Mouse (Mus musculus): Measurements from ENCODE around the gene Clic4. TPM values are rescaled to one million over a fixed set of nuclear protein-coding genes. Genes with fewer than 3 reads are reported as not detected.

The Clic4 gene
- polyA plus RNA-seq, 1 experiment from 2014 or later: 141 TPM

DNA sequence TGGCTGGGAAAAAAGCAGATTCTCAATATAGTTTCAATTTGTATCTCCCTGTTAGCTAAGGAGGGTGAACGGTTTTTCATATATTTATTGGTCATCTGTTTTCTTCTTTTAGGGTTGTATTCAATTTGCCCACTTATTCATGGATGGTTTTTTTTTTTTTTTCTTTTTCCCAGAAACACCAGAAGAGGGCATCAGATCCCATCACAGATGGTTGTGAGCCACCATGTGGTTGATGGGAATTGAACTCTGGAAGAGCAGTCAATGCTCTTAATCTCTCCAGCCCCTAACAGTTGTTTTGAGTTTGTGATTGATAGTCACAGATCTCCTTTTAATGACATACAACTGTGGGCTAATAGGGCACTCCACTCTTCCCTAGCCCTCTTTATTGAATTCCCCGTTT, 62.8 kb downstream of the Clic4 start:
- Histone ChIP-seq H3K9me3 (ENCODE audit: control insufficient read depth, low read length) (no peaks in the 10 kb centered on the region; the same call in 1 of the 2 replicates), H3K4me1 (ENCODE audit: control insufficient read depth, insufficient read depth, low read length) (peaks cover 3% of the 10 kb centered on the region; the same call in 1 of the 2 replicates), H3K36me3 (ENCODE audit: control insufficient read depth, insufficient read depth, low read length) (no peaks in the 10 kb centered on the region), H3K9ac (ENCODE audit: low read length) (no peak overlapping the region), H3K27me3 (ENCODE audit: control insufficient read depth, insufficient read depth, low read length) (peaks cover 12% of the 10 kb centered on the region), H3K27ac (replicated peaks; ENCODE audit: low read depth, low read length) (no peak overlapping the region), H3K4me3 (ENCODE audit: low read depth, low read length) (no peak overlapping the region), H3K4me2 (ENCODE audit: low read depth, severe bottlenecking) (no peak overlapping the region)
- 71% methylated on average over 2 of the region's 2 CpGs for whole genome bisulfite sequencing
- DNase-seq (ENCODE audit: low spot score) (no peak), ATAC-seq (ENCODE audit: insufficient number of reproducible peaks, low FRiP score, low TSS enrichment, low read depth) (no peak)

DNA sequence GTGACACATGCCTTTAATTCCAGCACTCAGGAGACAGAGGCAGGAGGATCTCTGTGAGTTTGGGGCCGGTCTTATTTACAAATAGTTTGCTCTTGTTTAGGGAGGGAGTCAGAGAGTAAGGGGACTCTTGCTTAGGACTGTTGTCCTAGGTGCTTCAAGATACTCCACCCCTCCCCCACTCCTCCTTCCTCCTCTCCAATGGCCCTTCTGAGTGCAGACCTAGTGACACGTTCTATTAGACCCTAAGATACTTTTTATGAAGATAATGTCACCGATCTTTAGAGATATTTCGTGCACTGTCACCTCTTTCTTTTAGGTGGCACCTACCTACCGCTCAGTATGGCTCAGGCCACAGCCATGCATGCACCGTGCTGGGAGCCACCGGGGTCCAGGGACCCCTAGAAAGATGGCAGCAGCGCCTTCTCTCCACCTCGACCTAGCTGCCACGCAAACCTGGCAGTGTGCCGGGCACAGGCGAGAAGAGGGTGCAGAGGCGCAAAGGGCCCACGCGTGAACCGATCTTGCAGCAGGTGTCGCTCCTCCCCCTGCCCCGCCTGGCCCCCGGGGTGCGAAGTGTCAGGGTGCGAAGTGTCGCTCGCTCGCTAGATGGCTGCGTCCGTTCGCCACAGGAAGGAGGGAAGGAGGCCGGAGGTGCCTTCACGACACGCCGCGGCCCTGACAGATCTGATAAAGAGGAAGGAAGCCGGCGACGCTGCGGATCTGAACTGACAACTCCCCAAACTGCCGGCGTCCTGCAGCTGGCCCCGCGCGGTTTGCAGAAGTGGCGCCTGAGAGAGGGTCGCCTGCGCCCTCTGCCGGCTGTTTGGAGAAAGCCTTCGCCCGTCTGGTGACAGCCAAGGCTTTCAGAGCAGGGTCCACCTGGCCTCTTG, 66.7 kb downstream of the Clic4 start:
- Histone ChIP-seq H3K27me3 (ENCODE audit: control insufficient read depth, insufficient read depth, low read length) (peaks cover 18% of the 10 kb centered on the region), H3K4me1 (ENCODE audit: control insufficient read depth, insufficient read depth, low read length) (peaks cover 9% of the 10 kb centered on the region; the same call in 1 of the 2 replicates), H3K4me3 (ENCODE audit: low read depth, low read length) (peak overlapping the region; percentile 26), H3K9ac (ENCODE audit: low read length) (peak overlapping the region; percentile 5; the same call in 1 of the 2 replicates), H3K27ac (replicated peaks; ENCODE audit: low read depth, low read length) (no peak overlapping the region), H3K9me3 (ENCODE audit: control insufficient read depth, low read length) (no peaks in the 10 kb centered on the region; the same call in 1 of the 2 replicates), H3K4me2 (ENCODE audit: low read depth, severe bottlenecking) (peak overlapping the region; percentile 60), H3K36me3 (ENCODE audit: control insufficient read depth, insufficient read depth, low read length) (no peaks in the 10 kb centered on the region)
- ATAC-seq (ENCODE audit: insufficient number of reproducible peaks, low FRiP score, low TSS enrichment, low read depth) (peak; percentile 62; the same call in 1 of the 2 replicates), DNase-seq (ENCODE audit: low spot score) (peak; percentile 93)
- 2% methylated on average over 47 of the region's 47 CpGs for WGBS

DNA sequence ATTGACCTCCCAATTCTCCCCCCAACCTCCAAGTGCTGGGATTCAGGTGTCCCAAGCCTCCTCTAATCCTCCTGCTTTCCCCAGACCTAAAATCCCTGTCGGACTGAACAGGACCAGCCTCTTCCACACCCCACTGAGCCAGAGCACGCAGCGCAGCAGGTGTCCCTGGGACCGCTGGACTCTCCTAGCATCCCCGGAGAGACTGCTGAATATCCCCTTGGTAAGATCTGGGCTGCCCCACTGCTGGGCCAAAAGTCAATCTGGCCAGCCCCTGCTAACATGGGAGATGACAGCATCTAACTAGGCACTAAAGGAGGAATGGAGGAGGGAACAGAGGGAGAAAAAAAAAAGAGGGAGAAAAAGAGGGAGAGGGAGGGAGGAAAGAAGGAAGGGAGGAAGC, 67.4 kb downstream of the Clic4 start:
- ATAC-seq (ENCODE audit: insufficient number of reproducible peaks, low FRiP score, low TSS enrichment, low read depth) (no peak), DNase-seq (ENCODE audit: low spot score) (no peak)
- peaks cover 9% of the 10 kb centered on the region; the same call in 1 of the 2 replicates for H3K4me1 ChIP-seq (ENCODE audit: control insufficient read depth, insufficient read depth, low read length)
- H3K9me3 ChIP-seq (ENCODE audit: control insufficient read depth, low read length): no peaks in the 10 kb centered on the region; the same call in 1 of the 2 replicates
- H3K4me2 ChIP-seq (ENCODE audit: low read depth, severe bottlenecking): no peak overlapping the region
- H3K9ac ChIP-seq (ENCODE audit: low read length): no peak overlapping the region
- 16% methylated on average over 5 of the region's 5 CpGs for WGBS
- H3K36me3 ChIP-seq (ENCODE audit: control insufficient read depth, insufficient read depth, low read length): no peaks in the 10 kb centered on the region
- H3K27ac ChIP-seq (replicated peaks; ENCODE audit: low read depth, low read length): no peak overlapping the region
- H3K27me3 ChIP-seq (ENCODE audit: control insufficient read depth, insufficient read depth, low read length): peaks cover 18% of the 10 kb centered on the region
- no peak overlapping the region for H3K4me3 ChIP-seq (ENCODE audit: low read depth, low read length)

DNA sequence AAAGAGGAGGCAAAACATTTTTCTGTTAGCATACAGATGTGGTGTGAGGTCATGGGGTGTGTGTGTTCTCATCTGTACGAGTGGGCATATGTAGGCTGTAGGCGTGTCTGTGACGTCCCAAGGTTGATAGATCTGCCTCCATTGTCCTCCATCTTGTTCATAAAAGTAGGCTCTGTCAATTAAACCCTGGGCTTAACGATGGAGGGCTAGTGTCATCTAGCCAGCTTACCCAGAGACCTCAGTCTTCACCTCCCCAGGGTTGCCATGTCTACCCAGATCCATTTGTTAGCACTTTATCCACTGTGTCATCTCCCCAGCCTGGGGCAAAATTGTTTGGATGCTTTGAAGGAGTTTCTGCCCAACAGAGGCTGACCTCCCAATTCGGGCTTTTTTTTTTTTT, 67.9 kb downstream of the Clic4 start:
- ATAC-seq (ENCODE audit: insufficient number of reproducible peaks, low FRiP score, low TSS enrichment, low read depth): no peak

DNA sequence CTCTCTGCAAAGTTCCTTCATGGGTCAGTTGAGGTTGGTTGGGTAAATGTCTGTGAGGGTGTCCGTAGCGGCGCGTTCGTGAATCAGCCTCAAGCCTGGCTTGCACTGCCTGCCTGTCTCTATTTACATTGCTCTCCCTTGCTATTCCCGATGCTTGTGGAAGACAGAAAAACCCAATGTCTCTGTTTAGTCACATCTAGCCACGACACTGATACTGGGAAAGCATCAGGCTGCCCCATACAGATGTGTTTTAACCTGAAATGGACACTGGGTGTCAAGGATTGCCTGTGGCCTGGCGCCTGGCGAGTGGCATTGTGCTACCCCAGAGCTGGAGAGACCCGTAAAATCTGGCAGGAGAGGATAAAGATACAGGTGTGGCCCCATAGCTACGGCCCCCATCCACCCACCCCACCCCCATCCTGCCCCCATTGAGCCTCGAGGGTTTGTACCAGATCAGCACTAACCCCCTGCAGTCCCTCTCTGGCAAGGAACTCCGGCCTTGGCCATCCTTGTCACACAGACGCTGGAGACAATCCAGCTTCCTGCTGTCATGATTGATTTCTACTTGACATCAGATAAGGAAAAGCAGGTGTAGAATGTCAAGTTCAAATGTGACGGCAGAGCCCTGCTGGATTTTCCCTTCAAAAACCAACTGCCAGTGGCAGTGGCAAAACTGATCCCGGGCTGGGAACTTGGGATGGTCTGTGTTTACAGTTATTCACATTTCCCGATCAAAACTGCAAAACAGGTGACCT, 68.6 kb downstream of the Clic4 start:
- Histone ChIP-seq H3K27me3 (ENCODE audit: control insufficient read depth, insufficient read depth, low read length) (peaks cover 18% of the 10 kb centered on the region), H3K4me3 (ENCODE audit: low read depth, low read length) (no peak overlapping the region), H3K36me3 (ENCODE audit: control insufficient read depth, insufficient read depth, low read length) (no peaks in the 10 kb centered on the region), H3K4me2 (ENCODE audit: low read depth, severe bottlenecking) (peak overlapping the region; percentile 48), H3K4me1 (ENCODE audit: control insufficient read depth, insufficient read depth, low read length) (peaks cover 9% of the 10 kb centered on the region; the same call in 1 of the 2 replicates), H3K27ac (replicated peaks; ENCODE audit: low read depth, low read length) (no peak overlapping the region), H3K9me3 (ENCODE audit: control insufficient read depth, low read length) (no peaks in the 10 kb centered on the region; the same call in 1 of the 2 replicates), H3K9ac (ENCODE audit: low read length) (no peak overlapping the region; the same call in 1 of the 2 replicates)
- DNase-seq (ENCODE audit: low spot score): no peak
- WGBS: 14% methylated on average over 17 of the region's 17 CpGs
- no peak for ATAC-seq (ENCODE audit: insufficient number of reproducible peaks, low FRiP score, low TSS enrichment, low read depth)

More for the DNA sequence above, 67.9 kb downstream of the Clic4 start:
- Histone ChIP-seq H3K9ac (ENCODE audit: low read length) (no peak overlapping the region), H3K4me1 (ENCODE audit: control insufficient read depth, insufficient read depth, low read length) (peaks cover 9% of the 10 kb centered on the region; the same call in 1 of the 2 replicates), H3K36me3 (ENCODE audit: control insufficient read depth, insufficient read depth, low read length) (no peaks in the 10 kb centered on the region), H3K27ac (replicated peaks; ENCODE audit: low read depth, low read length) (no peak overlapping the region), H3K4me3 (ENCODE audit: low read depth, low read length) (no peak overlapping the region), H3K27me3 (ENCODE audit: control insufficient read depth, insufficient read depth, low read length) (peaks cover 18% of the 10 kb centered on the region), H3K9me3 (ENCODE audit: control insufficient read depth, low read length) (no peaks in the 10 kb centered on the region; the same call in 1 of the 2 replicates), H3K4me2 (ENCODE audit: low read depth, severe bottlenecking) (no peak overlapping the region)
- DNase-seq (ENCODE audit: low spot score): no peak
- 57% methylated on average over 5 of the region's 5 CpGs for WGBS

DNA sequence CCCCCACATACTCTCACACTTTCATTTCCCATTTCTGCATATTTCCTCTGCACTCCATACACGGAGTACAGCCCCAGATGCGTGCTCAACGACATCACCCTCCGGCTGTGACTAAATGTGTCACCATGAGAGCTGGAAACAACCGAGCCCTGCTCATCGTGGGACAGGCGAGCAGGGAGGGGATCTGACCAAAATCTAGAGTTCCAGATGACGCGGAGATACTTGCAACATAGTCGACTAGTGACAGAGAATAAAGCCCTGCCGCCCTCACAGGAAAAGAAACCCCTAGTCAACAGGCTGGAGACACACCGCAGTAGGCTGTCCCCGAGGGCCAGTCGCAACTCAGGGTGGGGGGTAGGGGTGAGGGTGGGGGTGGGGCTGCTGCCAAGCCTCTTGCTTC, 69.3 kb downstream of the Clic4 start:
- H3K27me3 ChIP-seq (ENCODE audit: control insufficient read depth, insufficient read depth, low read length): peaks cover 18% of the 10 kb centered on the region
- 11% methylated on average over 14 of the region's 14 CpGs for WGBS
- peak overlapping the region; percentile 48 for H3K4me2 ChIP-seq (ENCODE audit: low read depth, severe bottlenecking)
- DNase-seq (ENCODE audit: low spot score) (peak; percentile 40), ATAC-seq (ENCODE audit: insufficient number of reproducible peaks, low FRiP score, low TSS enrichment, low read depth) (no peak)
- no peaks in the 10 kb centered on the region for H3K36me3 ChIP-seq (ENCODE audit: control insufficient read depth, insufficient read depth, low read length)
- H3K9me3 ChIP-seq (ENCODE audit: control insufficient read depth, low read length): no peaks in the 10 kb centered on the region; the same call in 1 of the 2 replicates
- no peak overlapping the region for H3K27ac ChIP-seq (replicated peaks; ENCODE audit: low read depth, low read length)
- no peak overlapping the region; the same call in 1 of the 2 replicates for H3K9ac ChIP-seq (ENCODE audit: low read length)
- peaks cover 9% of the 10 kb centered on the region; the same call in 1 of the 2 replicates for H3K4me1 ChIP-seq (ENCODE audit: control insufficient read depth, insufficient read depth, low read length)
- peak overlapping the region; percentile 17; the same call in 1 of the 2 replicates for H3K4me3 ChIP-seq (ENCODE audit: low read depth, low read length)

DNA sequence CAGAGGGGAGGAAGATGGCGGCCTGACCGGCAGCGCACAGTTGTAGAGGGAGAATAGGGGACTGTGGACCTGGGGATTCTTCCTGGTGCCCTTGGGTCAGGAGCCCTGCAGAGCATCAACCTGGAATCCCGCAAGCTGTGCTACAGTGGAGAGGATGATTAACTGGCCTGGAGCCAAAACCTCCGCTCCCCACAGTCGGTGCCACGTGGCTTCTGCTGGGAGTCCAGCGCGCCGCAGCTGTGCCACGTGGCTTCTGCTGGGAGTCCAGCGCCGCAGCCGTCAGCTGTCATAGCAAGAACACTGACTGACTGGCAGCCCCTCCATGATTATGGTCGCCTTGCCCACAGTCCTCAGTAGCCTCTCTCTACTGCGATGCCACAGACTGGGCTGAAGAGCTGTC, 70.8 kb downstream of the Clic4 start:
- DNase-seq (ENCODE audit: low spot score): no peak
- no peak overlapping the region for H3K27ac ChIP-seq (replicated peaks; ENCODE audit: low read depth, low read length)
- no peak overlapping the region for H3K9ac ChIP-seq (ENCODE audit: low read length)
- H3K4me3 ChIP-seq (ENCODE audit: low read depth, low read length): no peak overlapping the region
- no peak overlapping the region for H3K4me2 ChIP-seq (ENCODE audit: low read depth, severe bottlenecking)
- H3K9me3 ChIP-seq (ENCODE audit: control insufficient read depth, low read length): no peaks in the 10 kb centered on the region; the same call in 1 of the 2 replicates
- WGBS: 86% methylated on average over 16 of the region's 16 CpGs
- peaks cover 18% of the 10 kb centered on the region for H3K27me3 ChIP-seq (ENCODE audit: control insufficient read depth, insufficient read depth, low read length)
- ATAC-seq (ENCODE audit: insufficient number of reproducible peaks, low FRiP score, low TSS enrichment, low read depth): no peak
- H3K4me1 ChIP-seq (ENCODE audit: control insufficient read depth, insufficient read depth, low read length): peaks cover 9% of the 10 kb centered on the region; the same call in 1 of the 2 replicates
- no peaks in the 10 kb centered on the region for H3K36me3 ChIP-seq (ENCODE audit: control insufficient read depth, insufficient read depth, low read length)

DNA sequence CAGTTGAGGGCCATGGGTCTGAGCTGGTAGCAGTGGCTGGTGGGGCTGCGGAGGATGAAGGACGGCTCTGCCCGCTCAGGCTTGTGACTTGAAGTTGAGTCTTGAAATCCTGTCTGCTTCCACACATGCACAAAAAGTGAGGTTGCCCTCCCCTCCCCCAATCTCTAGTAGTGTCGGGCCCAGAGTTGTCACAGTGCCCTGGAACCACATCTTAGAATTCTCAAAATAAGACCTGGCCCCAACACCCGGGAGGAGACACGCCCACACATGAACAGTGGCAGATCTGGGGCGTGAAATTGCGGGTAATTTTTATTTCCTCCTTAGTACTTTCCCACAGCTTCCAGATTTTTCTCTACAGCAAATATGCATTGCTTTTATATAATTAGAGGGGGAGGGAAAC, 74.8 kb downstream of the Clic4 start:
- H3K4me3 ChIP-seq (ENCODE audit: low read depth, low read length): no peak overlapping the region
- DNase-seq (ENCODE audit: low spot score) (no peak), ATAC-seq (ENCODE audit: insufficient number of reproducible peaks, low FRiP score, low TSS enrichment, low read depth) (no peak)
- H3K4me1 ChIP-seq (ENCODE audit: control insufficient read depth, insufficient read depth, low read length): no peaks in the 10 kb centered on the region
- no peaks in the 10 kb centered on the region; the same call in 1 of the 2 replicates for H3K9me3 ChIP-seq (ENCODE audit: control insufficient read depth, low read length)
- no peaks in the 10 kb centered on the region for H3K27me3 ChIP-seq (ENCODE audit: control insufficient read depth, insufficient read depth, low read length)
- H3K4me2 ChIP-seq (ENCODE audit: low read depth, severe bottlenecking): no peak overlapping the region
- H3K9ac ChIP-seq (ENCODE audit: low read length): no peak overlapping the region
- no peak overlapping the region for H3K27ac ChIP-seq (replicated peaks; ENCODE audit: low read depth, low read length)
- 84% methylated on average over 8 of the region's 8 CpGs for WGBS
- no peaks in the 10 kb centered on the region for H3K36me3 ChIP-seq (ENCODE audit: control insufficient read depth, insufficient read depth, low read length)

Measured in limb, embryonic 11.5 days (tissue).